Mouse (Mus musculus): ENCODE data around the gene Gstt4.
"Not testable (repeated sequence)": the region's sequence is repeated elsewhere in the genome, so short reads cannot be mapped to it uniquely, and the experiment has no call there.

Gstt4 gene

GRCm38 (mm10) chr10:75822443-75822842, at the start of gene Gstt4:
Gstt4 (minus strand) TSS chr10:75822543.
- DNase-seq (ENCODE audit: low spot score in 2 of 2) = no peak

GRCm38 (mm10) chr10:75861587-75861986, 39.2 kb upstream of the Gstt4 start:
- no peak for DNase-seq (ENCODE audit: low spot score in 2 of 2)

GRCm38 (mm10) chr10:75860746-75861145, 38.4 kb upstream of the Gstt4 start:
- DNase-seq (ENCODE audit: low spot score in 2 of 2) = no peak

- peak; percentile 84 to 89 for DNase-seq (ENCODE audit: low spot score in 2 of 2)
Observed at GRCm38 (mm10) chr10:75859786-75860470, 37.6 kb upstream of the Gstt4 start, which contains the start of gene Mif. Mif (minus strand) TSS chr10:75860240.

- DNase-seq (ENCODE audit: low spot score in 2 of 2) = no peak
Observed at GRCm38 (mm10) chr10:75859107-75859746, 36.9 kb upstream of the Gstt4 start.

- DNase-seq (ENCODE audit: low spot score in 2 of 2) = no peak
Observed at GRCm38 (mm10) chr10:75857598-75857997, 35.3 kb upstream of the Gstt4 start.

GRCm38 (mm10) chr10:75856976-75857375, 34.6 kb upstream of the Gstt4 start:
- no peak for DNase-seq (ENCODE audit: low spot score in 2 of 2)

GRCm38 (mm10) chr10:75856155-75856907, 34.0 kb upstream of the Gstt4 start:
- no peak for DNase-seq (ENCODE audit: low spot score in 2 of 2)

- no peak for DNase-seq (ENCODE audit: low spot score in 2 of 2)
Observed at GRCm38 (mm10) chr10:75855416-75855981, 33.2 kb upstream of the Gstt4 start.

- DNase-seq (ENCODE audit: low spot score in 2 of 2) = no peak
Observed at GRCm38 (mm10) chr10:75854791-75855190, 32.4 kb upstream of the Gstt4 start.

- DNase-seq (ENCODE audit: low spot score in 2 of 2) = no peak
Observed at GRCm38 (mm10) chr10:75854096-75854495, 31.8 kb upstream of the Gstt4 start.

- peak; percentile 79 to 87 for DNase-seq (ENCODE audit: low spot score in 2 of 2)
Observed at GRCm38 (mm10) chr10:75853452-75853851, 31.1 kb upstream of the Gstt4 start.

GRCm38 (mm10) chr10:75852539-75853125, 30.3 kb upstream of the Gstt4 start:
- DNase-seq (ENCODE audit: low spot score in 2 of 2) = no peak

- DNase-seq (ENCODE audit: low spot score in 2 of 2) = no peak
Observed at GRCm38 (mm10) chr10:75851681-75852080, 29.3 kb upstream of the Gstt4 start.

GRCm38 (mm10) chr10:75851076-75851475, 28.7 kb upstream of the Gstt4 start:
- DNase-seq (ENCODE audit: low spot score in 2 of 2) = no peak

GRCm38 (mm10) chr10:75848382-75848781, 26.0 kb upstream of the Gstt4 start:
- DNase-seq (ENCODE audit: low spot score in 2 of 2) = no peak

- no peak for DNase-seq (ENCODE audit: low spot score in 2 of 2)
Observed at GRCm38 (mm10) chr10:75845306-75845930, 23.1 kb upstream of the Gstt4 start.

- DNase-seq (ENCODE audit: low spot score in 2 of 2) = no peak
Observed at GRCm38 (mm10) chr10:75844800-75845199, 22.5 kb upstream of the Gstt4 start.

- DNase-seq (ENCODE audit: low spot score in 2 of 2) = not testable (repeated sequence)
Observed at GRCm38 (mm10) chr10:75843898-75844297, 21.6 kb upstream of the Gstt4 start.

GRCm38 (mm10) chr10:75839092-75839491, 16.7 kb upstream of the Gstt4 start:
- no peak for DNase-seq (ENCODE audit: low spot score in 2 of 2)

- peak; percentile 91 to 95 for DNase-seq (ENCODE audit: low spot score in 2 of 2)
Observed at GRCm38 (mm10) chr10:75837248-75837759, 15.0 kb upstream of the Gstt4 start, which contains the start of gene Gstt2. Gstt2 (minus strand) TSS chr10:75837424.
